Comparison of ENCODE assay signal across 13 mouse cellular contexts in genomic region chr6:22417189-22417588, GRCm38 (mm10).
DNase-seq lines count a peak whose midpoint lies in the region; ATAC-seq and TF ChIP-seq lines count a peak whose summit lies in the region.
"Had no signal": no experiment of that assay in that cellular context is flagged by ENCODE, and none has a peak within 500 bp of the region (broad histone marks: within the 10 kb centered on the region; RNA-seq: fewer than 3 reads in every experiment).

No protein-coding gene starts in this region.

- intact Hi-C loops in heart, postnatal 10 days (cut with DNase I), result no loop called here

- DNase-seq in lung, embryonic 14.5 days, result peak; percentile 60
- DNase-seq in lung, postnatal 25 days (ENCODE audit: low spot score), result no peak
- peak; percentile 43 for DNase-seq in embryonic facial prominence, embryonic 10.5 days (ENCODE audit: low spot score)
- peak; percentile 22 for DNase-seq in mesoderm, embryonic 11.5 days (ENCODE audit: low read depth, low spot score)
- no peak for DNase-seq in heart, postnatal 10 days
- no peak for DNase-seq in urinary bladder, postnatal 4 days (ENCODE audit: low spot score in 2 of 2)
- DNase-seq: heart, adult 2 months; liver; thymus, postnatal 36 days had no signal

- no peak overlapping the region for H3K4me3 ChIP-seq in lung, embryonic 14.5 days (ENCODE audit: low read depth, low read length)
- no peak overlapping the region for H3K4me3 ChIP-seq in embryonic facial prominence, embryonic 10.5 days
- no peak overlapping the region for H3K4me3 ChIP-seq in kidney, embryonic 14.5 days (ENCODE audit: low read length)
- H3K4me3 ChIP-seq: heart, adult 2 months had no signal

- H3K4me1 ChIP-seq in lung, embryonic 14.5 days (ENCODE audit: insufficient read depth), result no peaks in the 10 kb centered on the region
- H3K4me1 ChIP-seq in embryonic facial prominence, embryonic 10.5 days, result peaks cover 11% of the 10 kb centered on the region
- H3K4me1 ChIP-seq in kidney, embryonic 14.5 days (ENCODE audit: control insufficient read depth, insufficient read depth, low read length), result no peaks in the 10 kb centered on the region

- ATAC-seq in lung, embryonic 14.5 days (ENCODE audit: insufficient read depth), result peak; percentile 94
- peak; percentile 81 for ATAC-seq in kidney, embryonic 14.5 days (ENCODE audit: low FRiP score, low TSS enrichment)
- ATAC-seq in megakaryocyte progenitor cell, adult 5-6 weeks (replicated peaks; ENCODE audit: poor library complexity), result no peak
- ATAC-seq: forebrain, embryonic 16.5 days; Patski had no signal

- H3K36me3 ChIP-seq in lung, embryonic 14.5 days (ENCODE audit: insufficient read depth), result no peaks in the 10 kb centered on the region
- no peaks in the 10 kb centered on the region for H3K36me3 ChIP-seq in embryonic facial prominence, embryonic 10.5 days (replicated peaks)
- no peaks in the 10 kb centered on the region for H3K36me3 ChIP-seq in kidney, embryonic 14.5 days (ENCODE audit: control insufficient read depth, insufficient read depth, low read length)

- H3K27ac ChIP-seq in lung, embryonic 14.5 days (ENCODE audit: low read depth), result no peak overlapping the region; the same call in 1 of the 2 replicates
- H3K27ac ChIP-seq in embryonic facial prominence, embryonic 10.5 days (replicated peaks), result no peak overlapping the region
- no peak overlapping the region for H3K27ac ChIP-seq in kidney, embryonic 14.5 days (ENCODE audit: low read depth, low read length)
- H3K27ac ChIP-seq: heart, adult 2 months had no signal

- no peak for TF ChIP-seq CTCF in lung, embryonic 14.5 days (IDR thresholded peaks at IDR 0.05; ENCODE audit: low read depth)

- no peaks in the 10 kb centered on the region for H3K27me3 ChIP-seq in lung, embryonic 14.5 days (ENCODE audit: insufficient read depth, low read length)
- H3K27me3 ChIP-seq in embryonic facial prominence, embryonic 10.5 days (replicated peaks; ENCODE audit: low read depth, poor library complexity, severe bottlenecking), result no peaks in the 10 kb centered on the region
- H3K27me3 ChIP-seq in kidney, embryonic 14.5 days (ENCODE audit: control insufficient read depth, insufficient read depth, low read length), result no peaks in the 10 kb centered on the region
- H3K27me3 ChIP-seq: Patski had no signal

- 50% methylated on average over 2 of the region's 2 CpGs for WGBS in lung, embryonic 14.5 days
- 50% methylated on average over 2 of the region's 2 CpGs for WGBS in embryonic facial prominence, embryonic 10.5 days
- WGBS in kidney, embryonic 14.5 days, result 30% methylated on average over 2 of the region's 2 CpGs

- H3K9ac ChIP-seq in lung, embryonic 14.5 days, result no peak overlapping the region
- no peak overlapping the region for H3K9ac ChIP-seq in kidney, embryonic 14.5 days (ENCODE audit: low read depth, low read length)

- H3K9me3 ChIP-seq in lung, embryonic 14.5 days (ENCODE audit: low read depth, low read length), result no peaks in the 10 kb centered on the region
- no peaks in the 10 kb centered on the region for H3K9me3 ChIP-seq in embryonic facial prominence, embryonic 10.5 days
- no peaks in the 10 kb centered on the region for H3K9me3 ChIP-seq in kidney, embryonic 14.5 days (ENCODE audit: control insufficient read depth, low read length)

- no peak overlapping the region for H3K4me2 ChIP-seq in lung, embryonic 14.5 days
- no peak overlapping the region for H3K4me2 ChIP-seq in kidney, embryonic 14.5 days (replicated peaks; ENCODE audit: low read depth, low read length)

Comparison
In these comparisons a context has a peak if more than half of its experiments do, and no peak if none do; other contexts are left out.
1. DNase-seq: peak in lung, embryonic 14.5 days (single experiment), embryonic facial prominence, embryonic 10.5 days (single experiment) and mesoderm, embryonic 11.5 days (single experiment); none in lung, postnatal 25 days (single experiment), heart, postnatal 10 days (0 of 2) and urinary bladder, postnatal 4 days (0 of 2).